Mouse (Mus musculus) midbrain, embryonic 15.5 days (tissue): ENCODE measurements around the gene Exph5. TPM values are rescaled to one million over a fixed set of nuclear protein-coding genes. Genes with fewer than 3 reads are reported as not detected.
A peak's percentile ranks its signal among the peaks of the same experiment; 100 is the strongest.

Source experiments
- ATAC-seq: fragments of 200-750 bp; cut with Nextera tagmentation; replicated peaks from 2 replicates; pipeline ENCODE4 v1.8.0; 2017; ENCODE audit warnings: moderate TSS enrichment
- H3K27ac ChIP-seq: fragments of 300-500 bp; sonication (generic); 2 replicates; pipeline ENCODE4 v1.5.1; 2015; ENCODE audit warnings: mild to moderate bottlenecking, inconsistent platforms
- H3K27me3 ChIP-seq: fragments of 300-500 bp; sonication (generic); replicated peaks from 2 replicates; pipeline ENCODE4 v1.6.1; 2015; ENCODE audit warnings: inconsistent platforms
- H3K36me3 ChIP-seq: fragments of 300-500 bp; sonication (generic); replicated peaks from 2 replicates; pipeline ENCODE4 v1.6.1; 2015; ENCODE audit warnings: inconsistent platforms
- H3K4me1 ChIP-seq: fragments of 300-500 bp; sonication (generic); 2 replicates; pipeline ENCODE4 v1.6.1; 2015; ENCODE audit warnings: inconsistent platforms
- H3K4me2 ChIP-seq: fragments of 300-500 bp; sonication (generic); 2 replicates; pipeline ENCODE4 v1.6.1; 2015; ENCODE audit warnings: inconsistent platforms, mild to moderate bottlenecking, moderate library complexity
- H3K4me3 ChIP-seq: fragments of 300-500 bp; sonication (generic); 2 replicates; pipeline ENCODE4 v1.5.1; 2015; ENCODE audit warnings: mild to moderate bottlenecking, inconsistent platforms
- H3K9ac ChIP-seq: fragments of 300-500 bp; sonication (generic); 2 replicates; pipeline ENCODE4 v1.6.1; 2015; ENCODE audit warnings: mild to moderate bottlenecking, inconsistent platforms
- H3K9me3 ChIP-seq: fragments of 300-500 bp; sonication (generic); 2 replicates; pipeline ENCODE4 v1.6.1; 2016; ENCODE audit warnings: inconsistent platforms
- WGBS: fragments of 180-500 bp; shearing (Covaris S2); methylation state at CpG from one replicate; pipeline ENCODE4 v1.1.7; 2015; ENCODE audit warnings: mixed read lengths; 5-methylcytosine and 5-hydroxymethylcytosine counted together
- polyA plus RNA-seq: library from polyadenylated mRNA; unstranded; fragments of >200 nt; fragmentation: Nextera tagmentation; extraction: Ambion mirVana; gene quantifications from 2 replicates; pipeline ENCODE4 v1.2.1, GENCODE M21; 2015

Gene Exph5
- 0.23 and 0.35 TPM in 2 replicates for polyA plus RNA-seq

DNA sequence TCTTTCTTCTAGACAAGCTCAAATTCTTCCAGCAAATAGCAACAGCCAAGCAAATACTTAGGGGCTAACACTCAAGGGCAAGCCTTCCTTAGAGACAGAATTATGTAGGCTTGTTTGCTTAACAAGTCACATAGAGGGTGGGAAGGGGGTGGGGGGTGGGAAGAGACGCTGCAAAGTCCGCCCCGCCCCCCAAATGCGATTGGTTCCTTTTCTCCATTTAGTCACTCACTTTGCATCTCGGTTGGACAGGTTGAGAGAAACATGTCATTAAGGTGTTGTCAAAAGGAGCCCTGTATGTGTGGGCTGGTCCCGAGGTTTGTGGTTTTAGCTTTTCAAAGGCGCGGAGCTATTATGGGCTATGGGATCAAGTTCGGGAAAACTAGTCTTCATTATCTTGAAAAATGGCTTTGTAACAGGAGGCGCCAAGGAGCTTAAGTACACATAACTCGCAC lies at the start of gene Exph5:
Gene Exph5, plus strand, starts transcription at position 402 of the 452 bp plus-strand sequence.
- peak; percentile 48; the same call in 1 of the 2 replicates for ATAC-seq
- Histone ChIP-seq H3K9me3 (no peaks in the 10 kb centered on the region), H3K27me3 (peaks cover 5% of the 10 kb centered on the region; the same call in 1 of the 2 replicates), H3K9ac (peak within 1 kb of the TSS; percentile 33; the same call in 1 of the 2 replicates), H3K4me3 (peak within 1 kb of the TSS; percentile 38), H3K27ac (no peak within 1 kb of the TSS), H3K4me1 (peaks cover 10% of the 10 kb centered on the region), H3K4me2 (peak within 1 kb of the TSS; percentile 68), H3K36me3 (no peaks in the 10 kb centered on the region)
- under 1% methylated on average over 11 of the region's 11 CpGs for WGBS

DNA sequence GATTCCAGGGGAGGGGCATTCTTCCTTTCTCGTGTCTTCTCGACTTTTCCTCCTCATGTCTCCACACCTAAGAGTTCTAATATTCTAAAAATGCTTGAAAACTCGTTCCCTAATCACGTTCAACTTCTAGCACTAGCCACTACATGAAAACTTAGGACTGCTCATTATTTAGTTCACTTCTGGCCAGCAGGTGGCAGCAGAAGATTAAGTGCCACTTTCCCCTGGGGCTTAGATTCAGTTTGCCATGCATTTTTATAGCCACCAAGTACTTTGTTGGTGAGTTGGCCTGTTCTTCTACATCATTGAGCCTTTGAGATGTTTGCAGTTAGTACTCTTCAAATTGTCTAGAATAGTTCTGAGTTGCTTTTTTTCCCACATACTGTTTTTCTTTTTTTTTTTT lies 47.1 kb upstream of the Exph5 start:
- 0 out of 2 replicates have a peak, but pooled peaks have one; percentile 33 for ATAC-seq
- no peaks in the 10 kb centered on the region for H3K36me3 ChIP-seq
- no peaks in the 10 kb centered on the region for H3K27me3 ChIP-seq
- H3K9me3 ChIP-seq, result no peaks in the 10 kb centered on the region
- no peak overlapping the region for H3K4me2 ChIP-seq
- 8% methylated on average over 4 of the region's 4 CpGs for WGBS
- H3K4me1 ChIP-seq, result no peaks in the 10 kb centered on the region
- no peak overlapping the region for H3K9ac ChIP-seq
- H3K27ac ChIP-seq, result no peak overlapping the region
- no peak overlapping the region for H3K4me3 ChIP-seq

DNA sequence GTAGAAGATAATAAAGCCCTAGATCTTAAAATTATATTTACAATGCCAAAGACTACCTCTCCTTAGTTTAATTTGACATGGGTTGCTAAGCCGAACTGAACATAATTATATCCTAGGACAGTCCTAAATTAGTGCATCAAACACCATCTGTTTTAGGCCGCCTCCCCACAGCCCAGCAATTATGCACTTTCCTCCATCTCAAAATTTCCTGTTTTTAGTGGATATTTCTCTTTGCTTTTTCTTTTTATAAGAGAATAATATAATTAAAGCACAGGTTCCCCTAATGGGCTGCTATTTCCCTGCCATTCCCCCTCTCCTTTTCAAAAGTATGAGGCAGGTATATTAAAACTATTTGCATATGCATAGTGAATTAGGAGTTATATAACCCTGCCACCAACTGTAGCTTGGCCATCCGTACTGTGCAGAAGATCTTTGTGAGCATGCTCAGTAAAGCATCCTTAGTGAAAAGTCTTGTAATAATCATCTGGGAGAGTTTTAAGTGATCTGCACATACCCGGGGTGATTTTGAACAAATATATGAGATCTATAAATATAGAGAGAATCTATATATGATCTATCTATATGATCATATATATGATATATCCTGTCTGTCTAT lies 44.7 kb upstream of the Exph5 start:
- Histone ChIP-seq H3K36me3 (no peaks in the 10 kb centered on the region), H3K4me3 (no peak overlapping the region), H3K4me2 (no peak overlapping the region), H3K27ac (no peak overlapping the region), H3K9me3 (no peaks in the 10 kb centered on the region), H3K27me3 (no peaks in the 10 kb centered on the region), H3K9ac (no peak overlapping the region), H3K4me1 (no peaks in the 10 kb centered on the region)
- 88% methylated on average over 4 of the region's 4 CpGs for WGBS
- no peak for ATAC-seq

DNA sequence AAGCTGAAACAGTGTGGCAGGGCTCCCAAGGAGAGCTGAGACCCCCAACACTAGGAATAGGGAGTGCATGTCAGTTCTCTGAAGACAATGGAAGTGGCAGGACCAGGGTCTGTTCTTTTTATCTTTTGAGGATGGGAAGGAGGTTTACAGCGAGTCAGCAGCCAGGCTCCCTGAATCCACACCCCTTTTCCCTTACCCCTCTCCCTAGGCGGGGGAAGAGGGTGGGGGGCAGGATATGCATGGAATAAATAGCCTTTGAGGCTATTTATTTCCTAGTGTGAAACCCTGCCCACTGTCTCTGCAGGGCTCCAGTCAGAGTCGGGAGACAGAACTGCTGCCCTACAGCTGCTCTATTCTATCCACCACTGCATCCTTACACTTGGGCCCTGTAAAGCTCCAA lies 43.7 kb upstream of the Exph5 start:
- no peak overlapping the region for H3K27ac ChIP-seq
- H3K4me2 ChIP-seq, result no peak overlapping the region
- 0% methylated on average over 3 of the region's 3 CpGs for WGBS
- no peaks in the 10 kb centered on the region for H3K27me3 ChIP-seq
- ATAC-seq, result no peak
- no peaks in the 10 kb centered on the region for H3K9me3 ChIP-seq
- H3K4me1 ChIP-seq, result no peaks in the 10 kb centered on the region
- no peak overlapping the region for H3K9ac ChIP-seq
- H3K4me3 ChIP-seq, result no peak overlapping the region
- no peaks in the 10 kb centered on the region for H3K36me3 ChIP-seq

DNA sequence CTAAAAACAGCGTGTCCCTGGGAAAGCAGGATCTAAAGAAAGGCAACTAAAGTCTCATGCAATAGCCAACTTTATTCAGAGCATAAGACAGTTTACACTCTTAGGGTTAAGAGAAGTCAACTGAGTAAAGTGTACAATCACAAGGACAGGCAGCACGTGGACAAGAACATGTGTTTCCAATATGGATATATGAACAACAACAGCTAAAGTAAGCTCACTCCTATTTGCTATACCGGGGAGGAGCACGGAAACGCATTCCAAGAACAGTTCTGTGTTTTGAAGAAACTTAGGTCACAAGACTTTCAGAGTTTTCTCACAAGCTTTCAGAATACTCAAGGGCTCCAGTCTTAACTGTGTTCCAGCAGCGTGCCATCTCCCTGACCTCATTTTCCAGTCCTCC lies 43.3 kb upstream of the Exph5 start:
- no peak for ATAC-seq
- Histone ChIP-seq H3K4me2 (no peak overlapping the region), H3K36me3 (no peaks in the 10 kb centered on the region), H3K9me3 (no peaks in the 10 kb centered on the region), H3K27me3 (no peaks in the 10 kb centered on the region), H3K9ac (no peak overlapping the region), H3K4me1 (no peaks in the 10 kb centered on the region), H3K4me3 (no peak overlapping the region), H3K27ac (no peak overlapping the region)
- WGBS, result 48% methylated on average over 6 of the region's 6 CpGs

DNA sequence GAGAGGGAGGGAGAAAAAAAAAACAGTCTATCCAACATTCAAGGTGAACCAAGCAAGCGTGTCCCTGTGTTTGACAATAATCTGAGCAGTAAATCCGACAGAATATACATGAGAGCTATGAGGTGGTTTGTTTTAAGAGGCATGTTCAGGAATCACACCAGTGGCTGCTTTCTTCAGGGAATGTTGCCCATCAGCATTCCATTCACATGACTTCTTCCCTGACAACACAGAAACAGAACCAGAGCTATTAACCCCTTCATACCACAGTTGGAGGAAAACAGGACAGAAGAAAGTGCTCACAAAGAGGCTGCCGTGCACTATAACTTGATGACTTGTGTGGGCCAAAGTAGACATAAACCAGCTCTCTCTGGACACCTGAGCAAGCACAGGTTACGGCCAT lies 37.1 kb upstream of the Exph5 start:
- Histone ChIP-seq H3K9me3 (no peaks in the 10 kb centered on the region), H3K36me3 (no peaks in the 10 kb centered on the region), H3K4me3 (no peak overlapping the region), H3K27me3 (no peaks in the 10 kb centered on the region), H3K27ac (no peak overlapping the region), H3K9ac (no peak overlapping the region), H3K4me1 (no peaks in the 10 kb centered on the region), H3K4me2 (no peak overlapping the region)
- 69% methylated on average over 4 of the region's 4 CpGs for WGBS
- ATAC-seq, result no peak

DNA sequence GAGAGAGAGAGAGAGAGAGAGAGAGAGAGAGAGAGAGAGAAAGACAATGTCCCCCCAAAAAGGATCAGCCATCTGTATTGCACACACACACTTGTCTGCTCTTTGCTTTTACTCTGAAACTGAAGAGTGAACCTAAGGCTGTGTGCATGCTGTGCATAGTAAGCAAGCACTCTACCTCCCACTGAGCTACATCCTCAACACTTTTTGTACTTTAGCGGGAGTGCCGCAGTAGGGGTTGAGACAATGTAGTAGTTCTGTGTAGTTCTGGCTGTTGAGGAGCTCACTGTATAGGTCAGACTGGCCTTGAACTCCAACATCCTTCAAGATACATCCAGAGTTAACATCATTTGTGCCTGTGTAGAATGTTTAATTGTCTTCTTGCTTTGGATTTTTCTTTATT lies 35.9 kb upstream of the Exph5 start:
- Histone ChIP-seq H3K27ac (no peak overlapping the region), H3K4me1 (no peaks in the 10 kb centered on the region), H3K9ac (no peak overlapping the region), H3K27me3 (no peaks in the 10 kb centered on the region), H3K36me3 (no peaks in the 10 kb centered on the region), H3K4me2 (no peak overlapping the region), H3K4me3 (no peak overlapping the region), H3K9me3 (no peaks in the 10 kb centered on the region)
- no peak for ATAC-seq
- WGBS, result 71% methylated on average over 2 of the region's 2 CpGs

DNA sequence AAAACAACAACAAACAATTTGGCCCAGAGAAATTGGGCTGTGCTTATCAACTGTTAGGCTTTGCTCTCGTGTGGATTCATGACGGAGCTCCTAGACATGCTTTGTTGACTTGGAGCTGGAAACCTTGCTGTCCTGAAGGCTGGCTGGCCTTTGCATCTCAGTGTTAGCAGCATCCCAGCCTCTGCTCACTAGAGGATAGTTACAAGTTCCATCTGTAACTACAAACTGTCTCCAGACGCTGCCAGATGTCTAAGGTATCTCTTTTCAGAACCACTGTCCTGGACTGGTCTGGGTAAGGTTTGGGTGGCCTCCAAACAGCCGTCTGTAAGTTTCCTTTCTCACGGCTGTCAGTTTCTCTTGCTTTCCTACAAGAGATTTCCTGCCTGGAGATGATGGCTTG lies 33.4 kb upstream of the Exph5 start:
- H3K27me3 ChIP-seq, result no peaks in the 10 kb centered on the region
- H3K4me3 ChIP-seq, result no peak overlapping the region
- no peak overlapping the region for H3K9ac ChIP-seq
- no peaks in the 10 kb centered on the region for H3K4me1 ChIP-seq
- no peak overlapping the region for H3K4me2 ChIP-seq
- no peaks in the 10 kb centered on the region for H3K36me3 ChIP-seq
- no peak for ATAC-seq
- H3K27ac ChIP-seq, result no peak overlapping the region
- no peaks in the 10 kb centered on the region for H3K9me3 ChIP-seq
- WGBS, result 80% methylated on average over 5 of the region's 5 CpGs

DNA sequence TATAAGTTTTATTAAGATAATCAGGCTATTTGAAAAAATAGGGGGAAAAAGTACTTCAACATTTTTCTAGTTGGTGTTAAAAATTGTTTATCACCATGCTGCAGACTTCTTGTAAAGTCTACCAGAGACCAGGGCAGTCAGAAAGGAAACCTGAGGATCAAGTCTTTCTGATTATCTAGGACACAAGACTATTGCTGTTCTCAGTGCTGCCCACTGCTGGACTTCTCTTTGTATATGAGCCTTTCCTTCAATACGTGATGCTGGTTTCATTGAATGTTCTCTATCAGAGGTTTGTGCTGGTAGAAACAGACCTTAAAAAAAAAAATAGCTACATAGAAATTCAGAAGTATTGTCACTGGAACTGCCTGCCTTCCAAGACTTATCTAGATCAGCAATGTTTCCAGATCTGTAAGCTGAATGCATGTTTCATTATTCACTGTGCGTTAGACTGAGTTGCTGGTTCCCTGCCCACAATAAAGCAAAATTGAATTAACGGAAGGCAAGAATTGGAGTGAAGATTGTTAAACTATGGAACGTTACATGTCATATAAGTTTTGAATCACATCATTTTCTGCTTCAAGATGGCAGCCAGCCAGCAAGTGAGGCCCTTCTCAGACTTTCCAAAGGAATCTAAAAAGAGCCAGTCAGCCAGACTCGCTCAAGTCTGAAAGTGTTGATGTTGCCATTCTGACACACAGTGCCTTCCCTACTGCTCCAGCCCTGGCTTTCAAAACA lies 32.6 kb upstream of the Exph5 start:
- no peaks in the 10 kb centered on the region for H3K9me3 ChIP-seq
- no peak overlapping the region for H3K4me3 ChIP-seq
- ATAC-seq, result no peak

DNA sequence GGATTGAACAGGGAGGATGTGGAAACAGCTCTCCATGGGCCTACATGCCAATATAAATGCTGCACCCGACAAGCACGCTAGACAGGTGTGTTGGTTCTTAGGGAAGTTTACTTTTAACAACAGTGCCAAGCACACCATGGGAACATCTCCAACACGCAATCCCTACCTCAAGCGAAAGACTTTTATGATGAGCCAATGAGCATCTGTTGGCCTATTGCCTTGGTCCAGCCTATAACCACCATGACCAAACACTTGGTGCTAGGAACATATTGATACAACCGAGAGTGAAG lies 32.1 kb upstream of the Exph5 start:
- Histone ChIP-seq H3K27me3 (no peaks in the 10 kb centered on the region), H3K9ac (no peak overlapping the region), H3K4me3 (no peak overlapping the region), H3K4me1 (no peaks in the 10 kb centered on the region), H3K9me3 (no peaks in the 10 kb centered on the region), H3K27ac (no peak overlapping the region), H3K4me2 (no peak overlapping the region), H3K36me3 (no peaks in the 10 kb centered on the region)
- no peak for ATAC-seq
- WGBS, result 97% methylated on average over 5 of the region's 5 CpGs

More for the DNA sequence above, 32.6 kb upstream of the Exph5 start:
- Histone ChIP-seq H3K27ac (no peak overlapping the region), H3K9ac (no peak overlapping the region), H3K4me2 (no peak overlapping the region), H3K36me3 (no peaks in the 10 kb centered on the region), H3K4me1 (no peaks in the 10 kb centered on the region), H3K27me3 (no peaks in the 10 kb centered on the region)
- 77% methylated on average over 5 of the region's 5 CpGs for whole genome bisulfite sequencing

DNA sequence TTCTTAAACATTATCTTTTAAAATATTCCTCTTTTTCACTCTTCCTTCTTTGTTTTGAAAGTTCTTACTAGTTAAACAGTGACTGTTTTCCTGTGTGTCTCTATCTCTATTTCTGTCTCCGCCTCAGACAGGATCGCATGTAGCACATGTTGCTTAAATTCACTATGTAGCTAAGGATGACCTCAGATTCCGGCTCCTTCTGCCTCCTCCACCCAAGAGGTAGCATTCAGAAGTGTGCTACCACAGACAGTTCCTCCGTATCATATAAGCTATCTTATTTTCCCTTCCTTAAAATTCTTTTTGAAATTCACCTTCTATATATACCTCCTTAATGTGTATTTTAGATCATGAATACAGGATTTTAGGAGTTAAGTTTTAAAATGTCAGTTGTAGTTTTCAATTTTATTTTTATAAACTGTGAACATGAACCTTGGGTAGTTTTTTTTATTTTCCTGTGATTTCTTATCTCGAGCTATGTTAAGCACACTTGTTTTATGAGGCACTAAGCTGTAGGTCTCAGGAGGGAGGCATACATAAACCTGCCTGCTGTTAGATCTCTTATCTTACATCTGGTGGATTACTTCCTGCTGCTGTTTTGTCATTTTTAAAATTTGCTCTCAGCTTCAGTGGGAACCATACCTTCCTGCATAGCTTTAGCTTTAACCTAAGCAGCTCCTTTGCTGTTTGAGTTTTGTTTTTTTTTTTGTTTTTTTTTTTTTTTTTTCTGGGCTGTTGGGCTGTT lies 30.0 kb upstream of the Exph5 start:
- no peak overlapping the region for H3K9ac ChIP-seq
- H3K4me1 ChIP-seq, result no peaks in the 10 kb centered on the region
- H3K27me3 ChIP-seq, result no peaks in the 10 kb centered on the region
- H3K4me3 ChIP-seq, result no peak overlapping the region
- no peak overlapping the region for H3K27ac ChIP-seq
- no peaks in the 10 kb centered on the region for H3K9me3 ChIP-seq
- no peaks in the 10 kb centered on the region for H3K36me3 ChIP-seq
- H3K4me2 ChIP-seq, result no peak overlapping the region
- ATAC-seq, result no peak
- WGBS, result 80% methylated on average over 5 of the region's 5 CpGs

DNA sequence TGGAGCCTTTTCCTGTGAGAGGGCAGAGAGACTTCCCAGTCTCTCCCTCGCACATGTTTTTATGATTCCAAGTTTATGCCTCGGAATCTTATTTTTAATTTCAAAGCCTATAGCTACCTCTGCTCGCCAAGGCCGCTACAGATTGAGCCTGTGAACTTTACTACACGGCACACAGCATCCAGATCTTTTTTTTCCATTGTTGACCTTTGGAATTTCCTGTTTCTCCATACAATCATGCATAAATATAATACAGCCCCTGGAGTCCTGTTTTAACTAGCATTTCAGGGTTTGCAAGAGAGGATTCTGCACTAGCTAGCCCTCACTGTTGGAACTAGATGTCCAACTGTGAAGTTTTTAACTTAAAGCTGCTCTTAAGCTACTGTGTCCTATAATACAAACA lies 29.3 kb upstream of the Exph5 start:
- Histone ChIP-seq H3K9me3 (no peaks in the 10 kb centered on the region), H3K4me2 (no peak overlapping the region), H3K9ac (no peak overlapping the region), H3K4me1 (no peaks in the 10 kb centered on the region), H3K36me3 (no peaks in the 10 kb centered on the region), H3K27me3 (no peaks in the 10 kb centered on the region), H3K27ac (no peak overlapping the region), H3K4me3 (no peak overlapping the region)
- 55% methylated on average over 5 of the region's 5 CpGs for WGBS
- ATAC-seq, result no peak
